Mouse (Mus musculus): ENCODE results near the gene Srms. TPM values are rescaled to one million over a fixed set of nuclear protein-coding genes. Genes with fewer than 3 reads are reported as not detected.

The Srms gene
- polyA plus RNA-seq, 1 experiment: not detected

- Histone ChIP-seq H3K4me1 (ENCODE audit: control insufficient read depth, insufficient read depth, low read length) (no peaks in the 10 kb centered on the region), H3K27ac (ENCODE audit: insufficient read depth, low read length) (no peak overlapping the region), H3K4me3 (ENCODE audit: insufficient read depth, low read length) (no peak overlapping the region)
- TF ChIP-seq CTCF (IDR thresholded peaks at IDR 0.05; ENCODE audit: borderline replicate concordance, insufficient read depth, low read length) (no peak), POLR2A (IDR thresholded peaks at IDR 0.05; ENCODE audit: low read depth, low read length) (no peak)
Measured at GRCm38 (mm10) chr2:181227122-181227521, 14.1 kb upstream of the Srms start.

GRCm38 (mm10) chr2:181224994-181225393 is 12.0 kb upstream of the Srms start:
- Histone ChIP-seq H3K27ac (ENCODE audit: insufficient read depth, low read length) (no peak overlapping the region), H3K4me1 (ENCODE audit: control insufficient read depth, insufficient read depth, low read length) (no peaks in the 10 kb centered on the region; the same call in 1 of the 2 replicates), H3K4me3 (ENCODE audit: insufficient read depth, low read length) (no peak overlapping the region)
- TF ChIP-seq POLR2A (IDR thresholded peaks at IDR 0.05; ENCODE audit: low read depth, low read length) (no peak), CTCF (IDR thresholded peaks at IDR 0.05; ENCODE audit: borderline replicate concordance, insufficient read depth, low read length) (no peak)

GRCm38 (mm10) chr2:181220361-181220760 is 7.4 kb upstream of the Srms start:
- TF ChIP-seq CTCF (IDR thresholded peaks at IDR 0.05; ENCODE audit: borderline replicate concordance, insufficient read depth, low read length) (no peak), POLR2A (IDR thresholded peaks at IDR 0.05; ENCODE audit: low read depth, low read length) (no peak)
- no peak overlapping the region for H3K27ac ChIP-seq (ENCODE audit: insufficient read depth, low read length)
- H3K4me3 ChIP-seq (ENCODE audit: insufficient read depth, low read length): no peak overlapping the region
- H3K4me1 ChIP-seq (ENCODE audit: control insufficient read depth, insufficient read depth, low read length): no peaks in the 10 kb centered on the region; the same call in 1 of the 2 replicates

- H3K4me1 ChIP-seq (ENCODE audit: control insufficient read depth, insufficient read depth, low read length): no peaks in the 10 kb centered on the region; the same call in 1 of the 2 replicates
- no peak within 1 kb of the TSS for H3K27ac ChIP-seq (ENCODE audit: insufficient read depth, low read length)
- TF ChIP-seq CTCF (IDR thresholded peaks at IDR 0.05; ENCODE audit: borderline replicate concordance, insufficient read depth, low read length) (no peak), POLR2A (IDR thresholded peaks at IDR 0.05; ENCODE audit: low read depth, low read length) (no peak)
- no peak within 1 kb of the TSS for H3K4me3 ChIP-seq (ENCODE audit: insufficient read depth, low read length)
Measured at GRCm38 (mm10) chr2:181219538-181220216, 6.7 kb upstream of the Srms start, which contains the start of gene Fndc11. Fndc11 (plus strand) TSS chr2:181220013.

- TF ChIP-seq POLR2A (IDR thresholded peaks at IDR 0.05; ENCODE audit: low read depth, low read length): no peak
- TF ChIP-seq CTCF (IDR thresholded peaks at IDR 0.05; ENCODE audit: borderline replicate concordance, insufficient read depth, low read length): no peak
- Histone ChIP-seq H3K4me3 (ENCODE audit: insufficient read depth, low read length) (no peak overlapping the region), H3K27ac (ENCODE audit: insufficient read depth, low read length) (no peak overlapping the region), H3K4me1 (ENCODE audit: control insufficient read depth, insufficient read depth, low read length) (no peaks in the 10 kb centered on the region; the same call in 1 of the 2 replicates)
Measured at GRCm38 (mm10) chr2:181218881-181219485, 6.0 kb upstream of the Srms start.

GRCm38 (mm10) chr2:181216037-181216436 is 3.1 kb upstream of the Srms start:
- H3K4me1 ChIP-seq (ENCODE audit: control insufficient read depth, insufficient read depth, low read length): no peaks in the 10 kb centered on the region; the same call in 1 of the 2 replicates
- TF ChIP-seq CTCF (IDR thresholded peaks at IDR 0.05; ENCODE audit: borderline replicate concordance, insufficient read depth, low read length) (no peak), POLR2A (IDR thresholded peaks at IDR 0.05; ENCODE audit: low read depth, low read length) (no peak)

GRCm38 (mm10) chr2:181212389-181213020 is 480 bp downstream of the Srms start:
- no peak overlapping the region for H3K4me3 ChIP-seq (ENCODE audit: insufficient read depth, low read length)
- H3K4me1 ChIP-seq (ENCODE audit: control insufficient read depth, insufficient read depth, low read length): no peaks in the 10 kb centered on the region
- H3K27ac ChIP-seq (ENCODE audit: insufficient read depth, low read length): no peak overlapping the region
- TF ChIP-seq CTCF (IDR thresholded peaks at IDR 0.05; ENCODE audit: borderline replicate concordance, insufficient read depth, low read length) (no peak), POLR2A (IDR thresholded peaks at IDR 0.05; ENCODE audit: low read depth, low read length) (no peak)

More at GRCm38 (mm10) chr2:181216037-181216436, 3.1 kb upstream of the Srms start:
- H3K4me3 ChIP-seq (ENCODE audit: insufficient read depth, low read length): no peak overlapping the region
- no peak overlapping the region for H3K27ac ChIP-seq (ENCODE audit: insufficient read depth, low read length)

GRCm38 (mm10) chr2:181206118-181206517 is 6.9 kb downstream of the Srms start:
- no peaks in the 10 kb centered on the region for H3K4me1 ChIP-seq (ENCODE audit: control insufficient read depth, insufficient read depth, low read length)
- no peak overlapping the region for H3K27ac ChIP-seq (ENCODE audit: insufficient read depth, low read length)
- no peak overlapping the region for H3K4me3 ChIP-seq (ENCODE audit: insufficient read depth, low read length)
- TF ChIP-seq CTCF (IDR thresholded peaks at IDR 0.05; ENCODE audit: borderline replicate concordance, insufficient read depth, low read length): no peak

GRCm38 (mm10) chr2:181205678-181206077 is 7.3 kb downstream of the Srms start:
- no peaks in the 10 kb centered on the region for H3K4me1 ChIP-seq (ENCODE audit: control insufficient read depth, insufficient read depth, low read length)
- H3K27ac ChIP-seq (ENCODE audit: insufficient read depth, low read length): no peak overlapping the region
- TF ChIP-seq POLR2A (IDR thresholded peaks at IDR 0.05; ENCODE audit: low read depth, low read length): no peak
- no peak for TF ChIP-seq CTCF (IDR thresholded peaks at IDR 0.05; ENCODE audit: borderline replicate concordance, insufficient read depth, low read length)
- H3K4me3 ChIP-seq (ENCODE audit: insufficient read depth, low read length): no peak overlapping the region

GRCm38 (mm10) chr2:181202886-181203285 is 10.1 kb downstream of the Srms start:
- no peak overlapping the region for H3K27ac ChIP-seq (ENCODE audit: insufficient read depth, low read length)
- no peak overlapping the region for H3K4me3 ChIP-seq (ENCODE audit: insufficient read depth, low read length)
- no peaks in the 10 kb centered on the region for H3K4me1 ChIP-seq (ENCODE audit: control insufficient read depth, insufficient read depth, low read length)
- TF ChIP-seq POLR2A (IDR thresholded peaks at IDR 0.05; ENCODE audit: low read depth, low read length): no peak
- no peak for TF ChIP-seq CTCF (IDR thresholded peaks at IDR 0.05; ENCODE audit: borderline replicate concordance, insufficient read depth, low read length)
